Mouse (Mus musculus): ENCODE results near the gene Mgmt. TPM values are rescaled to one million over a fixed set of nuclear protein-coding genes. Genes with fewer than 3 reads are reported as not detected.

Gene Mgmt
- polyA plus RNA-seq, 1 experiment: 1.6 TPM

DNA sequence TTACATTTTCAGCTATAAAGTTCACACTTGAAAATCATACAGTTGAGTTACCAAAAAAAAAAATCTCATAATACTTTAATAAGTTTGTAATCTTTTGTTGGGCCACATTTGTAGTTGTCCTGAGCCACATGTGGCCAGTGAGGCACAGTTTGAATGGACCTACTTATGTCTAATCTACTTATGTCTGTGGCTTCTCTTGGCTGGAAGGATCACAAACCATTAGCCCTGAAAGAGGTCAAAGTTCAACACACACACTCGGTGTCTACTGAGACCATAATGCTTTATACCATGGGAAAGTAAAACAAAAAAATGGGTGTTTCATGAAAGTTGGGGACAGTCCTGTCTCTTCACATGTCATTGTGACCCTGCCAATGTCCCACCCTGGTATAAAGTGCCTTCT is 3.1 kb downstream of the Mgmt start:
- Histone ChIP-seq H3K36me3 (ENCODE audit: control insufficient read depth, insufficient read depth, low read length) (no peaks in the 10 kb centered on the region), H3K4me3 (ENCODE audit: extremely low read depth, insufficient read depth, insufficient read length) (no peak overlapping the region), H3K27me3 (ENCODE audit: control insufficient read depth, insufficient read depth, low read length) (no peaks in the 10 kb centered on the region), H3K4me1 (ENCODE audit: control insufficient read depth, insufficient read depth, insufficient read length) (peaks cover 8% of the 10 kb centered on the region; the same call in 1 of the 2 replicates), H3K27ac (ENCODE audit: insufficient read depth, low read length) (no peak overlapping the region)
- no peak for DNase-seq (ENCODE audit: low read depth in 1 of 2, low spot score in 2 of 2)
- no peak for TF ChIP-seq POLR2A (IDR thresholded peaks at IDR 0.05; ENCODE audit: low read depth, low read length)
- TF ChIP-seq CTCF (IDR thresholded peaks at IDR 0.05; ENCODE audit: extremely low read depth, insufficient read depth, insufficient read length, insufficient replicate concordance): no peak
- 93% methylated on average over 1 of the region's 1 CpGs for WGBS

DNA sequence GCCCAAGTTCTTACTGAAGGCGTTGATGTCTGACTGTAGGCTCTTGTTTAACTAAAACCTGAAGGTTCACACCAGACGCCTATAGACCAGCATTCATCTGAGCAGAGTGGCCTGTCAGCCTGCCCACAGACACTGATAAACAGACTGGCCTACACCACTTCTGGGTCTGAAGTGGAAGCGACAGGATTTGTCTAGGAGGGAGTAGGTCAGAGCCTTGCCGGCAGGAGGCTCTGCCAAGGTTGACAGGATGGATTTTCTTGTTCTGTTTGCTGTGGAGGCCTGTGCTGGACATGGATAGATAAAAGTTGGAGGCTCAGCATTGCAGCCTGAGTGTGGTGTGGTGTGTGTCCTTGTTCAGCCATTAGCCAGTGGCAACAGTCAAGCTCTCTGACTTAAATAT is 3.6 kb downstream of the Mgmt start:
- H3K27ac ChIP-seq (ENCODE audit: insufficient read depth, low read length): no peak overlapping the region
- no peak for DNase-seq (ENCODE audit: low read depth in 1 of 2, low spot score in 2 of 2)
- TF ChIP-seq CTCF (IDR thresholded peaks at IDR 0.05; ENCODE audit: extremely low read depth, insufficient read depth, insufficient read length, insufficient replicate concordance) (no peak), POLR2A (IDR thresholded peaks at IDR 0.05; ENCODE audit: low read depth, low read length) (no peak)
- no peaks in the 10 kb centered on the region for H3K36me3 ChIP-seq (ENCODE audit: control insufficient read depth, insufficient read depth, low read length)
- peaks cover 8% of the 10 kb centered on the region; the same call in 1 of the 2 replicates for H3K4me1 ChIP-seq (ENCODE audit: control insufficient read depth, insufficient read depth, insufficient read length)
- no peaks in the 10 kb centered on the region for H3K27me3 ChIP-seq (ENCODE audit: control insufficient read depth, insufficient read depth, low read length)
- WGBS: 89% methylated on average over 4 of the region's 4 CpGs
- H3K4me3 ChIP-seq (ENCODE audit: extremely low read depth, insufficient read depth, insufficient read length): no peak overlapping the region

DNA sequence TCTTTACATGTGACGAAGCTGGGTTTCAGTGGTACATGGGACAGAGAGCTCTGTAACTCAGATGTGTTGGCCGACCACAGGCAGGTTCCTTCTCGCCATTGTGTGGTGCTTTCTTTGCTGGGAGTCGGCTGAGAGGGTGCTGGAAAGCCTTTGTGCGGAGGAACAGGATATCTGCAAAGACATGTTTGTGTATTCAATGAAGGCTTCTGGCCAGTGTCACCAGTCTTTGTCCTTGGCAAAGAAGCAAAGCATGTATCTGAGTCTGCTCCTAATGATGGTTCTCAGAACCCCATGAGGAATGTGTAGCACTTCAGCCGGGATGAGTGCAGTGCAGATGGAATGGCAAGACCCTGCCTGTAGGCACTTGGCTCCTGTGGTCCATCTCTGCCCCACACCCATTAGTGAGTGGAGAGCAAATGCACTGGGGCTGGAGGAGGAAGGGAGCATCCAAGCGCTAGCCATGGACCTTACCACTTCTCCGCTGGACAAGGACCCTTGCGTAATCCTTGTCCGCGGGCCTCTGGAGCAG is 14.3 kb downstream of the Mgmt start:
- Histone ChIP-seq H3K4me3 (ENCODE audit: extremely low read depth, insufficient read depth, insufficient read length) (no peak overlapping the region), H3K36me3 (ENCODE audit: control insufficient read depth, insufficient read depth, low read length) (no peaks in the 10 kb centered on the region), H3K27me3 (ENCODE audit: control insufficient read depth, insufficient read depth, low read length) (no peaks in the 10 kb centered on the region), H3K27ac (ENCODE audit: insufficient read depth, low read length) (no peak overlapping the region), H3K4me1 (ENCODE audit: control insufficient read depth, insufficient read depth, insufficient read length) (no peaks in the 10 kb centered on the region)
- TF ChIP-seq POLR2A (IDR thresholded peaks at IDR 0.05; ENCODE audit: low read depth, low read length) (no peak), CTCF (IDR thresholded peaks at IDR 0.05; ENCODE audit: extremely low read depth, insufficient read depth, insufficient read length, insufficient replicate concordance) (no peak)
- no peak for DNase-seq (ENCODE audit: low read depth in 1 of 2, low spot score in 2 of 2)
- 92% methylated on average over 11 of the region's 11 CpGs for WGBS

DNA sequence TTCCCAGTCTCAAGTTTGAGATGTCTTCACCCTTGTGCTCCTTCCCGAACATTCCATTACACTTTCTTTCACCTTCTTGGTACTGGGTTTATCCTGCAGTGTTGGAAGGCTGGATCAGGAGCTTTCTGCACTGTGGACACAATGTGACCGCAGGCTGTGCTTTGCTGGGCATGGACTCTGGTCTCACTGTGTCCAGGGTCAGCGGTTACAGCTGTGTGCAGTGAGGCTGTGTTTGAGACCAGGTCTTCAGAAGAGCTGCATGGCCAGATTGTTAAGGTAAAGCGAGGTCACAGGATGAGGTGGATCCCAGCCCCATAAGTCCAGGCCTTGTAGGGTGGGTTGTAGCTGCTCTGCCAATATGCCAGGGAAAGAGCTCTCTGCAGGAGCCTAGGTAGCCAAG is 18.5 kb downstream of the Mgmt start:
- TF ChIP-seq CTCF (IDR thresholded peaks at IDR 0.05; ENCODE audit: extremely low read depth, insufficient read depth, insufficient read length, insufficient replicate concordance): no peak
- no peak for TF ChIP-seq POLR2A (IDR thresholded peaks at IDR 0.05; ENCODE audit: low read depth, low read length)
- Histone ChIP-seq H3K4me3 (ENCODE audit: extremely low read depth, insufficient read depth, insufficient read length) (no peak overlapping the region), H3K36me3 (ENCODE audit: control insufficient read depth, insufficient read depth, low read length) (no peaks in the 10 kb centered on the region), H3K27me3 (ENCODE audit: control insufficient read depth, insufficient read depth, low read length) (no peaks in the 10 kb centered on the region), H3K27ac (ENCODE audit: insufficient read depth, low read length) (no peak overlapping the region), H3K4me1 (ENCODE audit: control insufficient read depth, insufficient read depth, insufficient read length) (no peaks in the 10 kb centered on the region)
- 94% methylated on average over 4 of the region's 4 CpGs for WGBS
- no peak for DNase-seq (ENCODE audit: low read depth in 1 of 2, low spot score in 2 of 2)

DNA sequence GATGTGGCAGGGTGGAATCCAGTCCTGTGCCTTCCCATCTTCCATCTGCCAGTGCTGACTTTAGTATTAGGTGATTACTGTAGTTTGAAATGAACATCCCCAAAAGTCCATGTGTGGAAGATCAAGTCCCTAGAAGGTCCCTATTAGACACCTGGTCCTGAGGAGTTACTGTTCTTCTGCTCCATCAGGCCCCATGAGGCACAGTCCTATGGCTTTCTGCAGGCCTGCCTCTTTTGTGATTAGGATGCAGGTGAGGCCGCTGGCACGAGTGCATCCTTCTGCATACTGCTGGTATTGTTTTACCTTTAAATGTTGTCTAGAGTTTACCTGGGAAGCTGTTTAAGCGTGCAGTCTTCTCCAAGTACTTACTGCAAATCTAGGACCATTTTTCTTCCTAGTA is 21.6 kb downstream of the Mgmt start:
- Histone ChIP-seq H3K4me1 (ENCODE audit: control insufficient read depth, insufficient read depth, insufficient read length) (no peaks in the 10 kb centered on the region), H3K27ac (ENCODE audit: insufficient read depth, low read length) (no peak overlapping the region), H3K27me3 (ENCODE audit: control insufficient read depth, insufficient read depth, low read length) (no peaks in the 10 kb centered on the region), H3K36me3 (ENCODE audit: control insufficient read depth, insufficient read depth, low read length) (no peaks in the 10 kb centered on the region), H3K4me3 (ENCODE audit: extremely low read depth, insufficient read depth, insufficient read length) (no peak overlapping the region)
- DNase-seq (ENCODE audit: low read depth in 1 of 2, low spot score in 2 of 2): no peak
- TF ChIP-seq CTCF (IDR thresholded peaks at IDR 0.05; ENCODE audit: extremely low read depth, insufficient read depth, insufficient read length, insufficient replicate concordance) (no peak), POLR2A (IDR thresholded peaks at IDR 0.05; ENCODE audit: low read depth, low read length) (no peak)
- 87% methylated on average over 3 of the region's 3 CpGs for WGBS

DNA sequence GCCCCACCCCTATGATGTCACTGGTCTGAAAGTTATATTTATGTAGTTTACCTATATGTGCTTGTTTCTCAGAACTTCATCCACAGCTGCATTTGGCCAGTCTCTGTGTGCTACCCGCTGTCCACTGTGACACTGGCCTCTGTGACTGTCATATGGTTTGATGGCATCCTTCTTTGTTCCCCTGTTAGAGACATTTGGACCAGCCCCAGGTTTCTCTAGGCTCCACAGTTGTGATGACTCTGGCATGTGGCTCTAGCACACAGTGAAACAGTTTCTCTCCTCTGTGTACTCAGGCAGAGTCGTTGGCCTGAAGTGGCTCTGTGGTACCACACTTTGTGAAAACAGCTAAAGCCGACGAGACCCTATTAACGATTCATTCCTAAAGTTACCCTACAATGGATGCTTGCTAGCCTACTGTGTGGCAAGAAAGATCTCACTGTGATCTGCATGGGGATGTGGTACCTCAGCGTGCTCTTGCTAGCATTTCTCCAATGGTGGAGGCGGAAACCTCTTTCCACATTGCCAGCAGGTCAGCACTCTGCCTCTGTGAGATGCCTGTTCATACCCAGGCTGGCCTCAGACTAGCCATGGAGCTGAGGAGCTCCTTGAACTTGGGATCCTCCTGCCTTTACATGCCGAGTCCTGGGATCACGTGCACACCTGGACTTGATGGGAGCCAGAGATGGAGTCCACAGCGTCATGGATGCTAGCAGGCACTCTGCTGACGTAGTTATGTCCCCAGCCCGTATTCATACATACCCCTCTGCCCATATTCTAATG is 26.8 kb downstream of the Mgmt start:
- DNase-seq (ENCODE audit: low read depth in 1 of 2, low spot score in 2 of 2): no peak
- TF ChIP-seq POLR2A (IDR thresholded peaks at IDR 0.05; ENCODE audit: low read depth, low read length) (no peak), CTCF (IDR thresholded peaks at IDR 0.05; ENCODE audit: extremely low read depth, insufficient read depth, insufficient read length, insufficient replicate concordance) (no peak)
- Histone ChIP-seq H3K4me3 (ENCODE audit: extremely low read depth, insufficient read depth, insufficient read length) (no peak overlapping the region), H3K27me3 (ENCODE audit: control insufficient read depth, insufficient read depth, low read length) (no peaks in the 10 kb centered on the region), H3K36me3 (ENCODE audit: control insufficient read depth, insufficient read depth, low read length) (no peaks in the 10 kb centered on the region), H3K4me1 (ENCODE audit: control insufficient read depth, insufficient read depth, insufficient read length) (no peaks in the 10 kb centered on the region), H3K27ac (ENCODE audit: insufficient read depth, low read length) (no peak overlapping the region)
- 94% methylated on average over 12 of the region's 12 CpGs for WGBS

DNA sequence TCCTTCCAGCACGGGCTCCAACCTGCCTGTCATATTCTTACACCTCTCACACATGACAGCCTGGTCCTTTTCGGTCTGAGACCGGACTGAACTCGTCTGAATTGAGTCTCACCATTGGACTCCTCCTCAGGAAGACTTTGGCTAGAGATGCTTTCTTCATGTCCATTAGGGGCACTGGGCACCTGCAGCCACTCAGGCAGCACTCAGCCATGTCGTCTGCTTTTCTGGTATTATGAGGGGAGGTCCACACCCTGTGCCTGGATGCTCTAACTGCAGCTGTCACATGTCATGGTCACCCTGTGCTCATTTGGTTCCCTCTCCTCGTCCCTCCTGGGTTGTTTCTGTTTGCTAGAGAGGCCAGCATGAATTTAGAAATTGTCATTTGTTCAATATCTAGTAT is 27.8 kb downstream of the Mgmt start:
- TF ChIP-seq POLR2A (IDR thresholded peaks at IDR 0.05; ENCODE audit: low read depth, low read length): no peak
- no peak overlapping the region for H3K4me3 ChIP-seq (ENCODE audit: extremely low read depth, insufficient read depth, insufficient read length)
- no peaks in the 10 kb centered on the region for H3K4me1 ChIP-seq (ENCODE audit: control insufficient read depth, insufficient read depth, insufficient read length)
- no peaks in the 10 kb centered on the region for H3K27me3 ChIP-seq (ENCODE audit: control insufficient read depth, insufficient read depth, low read length)
- no peaks in the 10 kb centered on the region for H3K36me3 ChIP-seq (ENCODE audit: control insufficient read depth, insufficient read depth, low read length)
- no peak overlapping the region for H3K27ac ChIP-seq (ENCODE audit: insufficient read depth, low read length)
- no peak for DNase-seq (ENCODE audit: low read depth in 1 of 2, low spot score in 2 of 2)
- WGBS: 84% methylated on average over 6 of the region's 6 CpGs
